Mouse (Mus musculus) macrophage (primary cell): ENCODE data around the gene Tbcc. TPM values are rescaled to one million over a fixed set of nuclear protein-coding genes. Genes with fewer than 3 reads are reported as not detected.
A peak's percentile ranks its signal among the peaks of the same experiment; 100 is the strongest.
"Not testable (repeated sequence)": the region's sequence is repeated elsewhere in the genome, so short reads cannot be mapped to it uniquely, and the experiment has no call there.

ENCODE experiments used
- H3K27ac ChIP-seq: fragments of 350-480 bp; formaldehyde crosslinking; 2 replicates; pipeline ENCODE4 v1.9.0; 2021
- H3K36me3 ChIP-seq: fragments of 350-480 bp; formaldehyde crosslinking; 2 replicates; pipeline ENCODE4 v1.9.0; 2021; ENCODE audit errors: inconsistent target
- H3K4me3 ChIP-seq: fragments of 350-480 bp; formaldehyde crosslinking; 2 replicates; pipeline ENCODE4 v1.9.0; 2021; ENCODE audit errors: inconsistent target
- H3K79me2 ChIP-seq: fragments of 350-480 bp; formaldehyde crosslinking; 2 replicates; pipeline ENCODE4 v1.9.0; 2021; ENCODE audit errors: inconsistent target
- WGBS: methylation state at CpG from one replicate; pipeline ENCODE4 v1.1.7; 2026; ENCODE audit warnings: inconsistent platforms; ENCODE audit not compliant: missing documents; 5-methylcytosine and 5-hydroxymethylcytosine counted together
- polyA plus RNA-seq: library from polyadenylated mRNA; stranded (reverse); fragments of 250-400 nt; gene quantifications from 3 replicates; pipeline ENCODE4 v1.2.4, GENCODE M21; 2018; ENCODE audit warnings: inconsistent platforms
- total RNA-seq, 78 experiments: library from RNA; depleted of rRNA; stranded (reverse); fragments of 250-400 nt; gene quantifications; 1 replicate in 9 of 78; 2 replicates in 24 of 78; 3 replicates in 43 of 78; 4 replicates in 2 of 78; pipeline ENCODE4 v1.2.4; 2018; ENCODE audit warnings: inconsistent platforms in 56 of 78

Gene Tbcc
- 10 to 100 TPM in 5 of 26 experiments, 1 to 10 TPM in 20, not detected in 1; 2.5 to 15.6 (median 5.9) TPM for total RNA-seq (2018; cell fraction: chromatin; rRNA removed)
- total RNA-seq (2018; cell fraction: cytosol; rRNA removed): 10 to 100 TPM in 23 of 26 experiments, 1 to 10 TPM in 3; 8.5 to 19.6 (median 14.6) TPM
- 10 to 100 TPM in 12 of 26 experiments, 1 to 10 TPM in 14; 4.0 to 19.1 (median 9.8) TPM for total RNA-seq (2018; cell fraction: nucleus; rRNA removed)
- 6.2 to 17.0 TPM (median 13.3 TPM) in 3 replicates for polyA plus RNA-seq

GRCm38 (mm10) chr17:46890116-46890815, at the start of gene Tbcc:
TSS of gene Tbcc (plus strand) at chr17:46890684.
- H3K27ac ChIP-seq: peak within 1 kb of the TSS; percentile 60
- H3K4me3 ChIP-seq: peak within 1 kb of the TSS; percentile 79
- WGBS: 1% methylated on average over 34 of the region's 40 CpGs
- H3K36me3 ChIP-seq: no peaks in the 10 kb centered on the region
- peaks cover 18% of the 10 kb centered on the region for H3K79me2 ChIP-seq

DNA sequence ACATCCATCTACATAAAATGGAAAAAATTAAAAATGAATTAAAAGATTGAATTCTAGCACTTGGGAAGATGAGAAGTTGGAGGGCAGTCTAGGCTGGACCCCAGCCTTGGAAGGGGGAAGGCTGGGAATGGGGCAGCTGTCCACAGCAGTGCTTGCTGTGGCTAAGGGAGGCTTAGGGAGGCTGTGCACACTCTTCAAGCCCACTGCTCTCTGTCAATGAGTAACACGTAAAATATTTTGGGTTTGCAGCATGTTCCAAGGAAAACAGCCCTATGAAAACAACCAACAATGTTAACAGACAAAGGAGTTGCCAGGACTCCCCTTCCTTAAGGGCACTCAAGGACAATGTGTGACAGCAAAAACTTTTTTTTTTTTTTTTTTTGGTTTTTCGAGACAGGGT, 47.5 kb upstream of the Tbcc start:
- Histone ChIP-seq H3K36me3 (no peaks in the 10 kb centered on the region), H3K4me3 (no peak overlapping the region), H3K27ac (no peak overlapping the region), H3K79me2 (peaks cover 77% of the 10 kb centered on the region; the same call in 1 of the 2 replicates)
- 88% methylated on average over 1 of the region's 2 CpGs for WGBS

- no peaks in the 10 kb centered on the region for H3K36me3 ChIP-seq
- 94% methylated on average over 7 of the region's 7 CpGs for WGBS
- no peak overlapping the region for H3K27ac ChIP-seq
- H3K79me2 ChIP-seq: peaks cover 84% of the 10 kb centered on the region; the same call in 1 of the 2 replicates
- H3K4me3 ChIP-seq: no peak overlapping the region
Measured at GRCm38 (mm10) chr17:46843716-46844115, 46.8 kb upstream of the Tbcc start.

DNA sequence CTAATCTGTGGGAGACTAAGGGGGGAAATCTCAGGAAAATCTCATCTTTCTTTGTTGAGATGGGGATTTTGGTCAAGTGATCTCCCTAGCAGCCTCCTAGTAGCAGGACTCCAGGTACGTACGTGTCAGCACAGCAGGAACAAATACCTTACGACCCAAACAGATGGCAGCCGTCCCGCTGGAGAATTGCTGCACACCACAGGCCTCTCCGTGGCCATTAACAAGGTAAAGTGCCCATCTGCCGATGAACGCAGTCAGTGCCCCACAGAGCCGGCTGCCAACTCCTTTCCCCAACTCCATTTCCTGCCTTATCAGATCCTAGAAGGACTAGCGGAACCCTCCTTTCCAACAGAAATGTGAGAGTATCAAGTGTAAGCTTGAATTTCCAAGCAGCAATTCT, 45.7 kb upstream of the Tbcc start:
- Histone ChIP-seq H3K27ac (no peak overlapping the region), H3K4me3 (no peak overlapping the region), H3K79me2 (peaks cover 91% of the 10 kb centered on the region; the same call in 1 of the 2 replicates), H3K36me3 (no peaks in the 10 kb centered on the region)
- 92% methylated on average over 10 of the region's 10 CpGs for WGBS

- Histone ChIP-seq H3K79me2 (peaks cover 86% of the 10 kb centered on the region; the same call in 1 of the 2 replicates), H3K4me3 (no peak overlapping the region), H3K36me3 (no peaks in the 10 kb centered on the region), H3K27ac (no peak overlapping the region)
- WGBS: 97% methylated on average over 12 of the region's 12 CpGs
Measured at GRCm38 (mm10) chr17:46845262-46845661, 45.2 kb upstream of the Tbcc start.

- 95% methylated on average over 18 of the region's 18 CpGs for WGBS
- H3K27ac ChIP-seq: not testable (repeated sequence)
Measured at GRCm38 (mm10) chr17:46846573-46846972, 43.9 kb upstream of the Tbcc start.

DNA sequence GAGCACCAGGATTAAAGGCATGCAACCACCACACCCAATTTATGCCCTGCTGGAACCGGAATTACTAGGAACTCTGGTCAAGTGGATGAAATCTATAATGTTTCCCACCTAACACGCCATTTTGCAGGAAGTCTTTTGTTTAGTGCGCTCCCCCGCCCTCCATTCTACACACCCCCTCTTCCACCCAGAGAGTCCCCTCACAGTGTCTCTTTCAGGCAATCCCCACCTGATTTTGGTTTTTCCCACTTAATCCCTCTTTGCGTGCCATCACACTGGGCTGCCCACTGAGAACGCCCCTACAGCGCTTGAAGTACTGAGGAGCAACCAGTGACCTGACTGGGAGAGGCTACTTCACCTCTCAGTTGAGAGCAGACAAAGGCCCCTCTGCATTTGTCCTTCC, 43.3 kb upstream of the Tbcc start:
- Histone ChIP-seq H3K79me2 (peaks cover 77% of the 10 kb centered on the region; the same call in 1 of the 2 replicates), H3K27ac (no peak overlapping the region), H3K36me3 (no peaks in the 10 kb centered on the region), H3K4me3 (no peak overlapping the region)
- WGBS: 96% methylated on average over 7 of the region's 7 CpGs

More at GRCm38 (mm10) chr17:46846573-46846972, 43.9 kb upstream of the Tbcc start:
- not testable (repeated sequence) for H3K36me3 ChIP-seq, H3K4me3 ChIP-seq
- H3K79me2 ChIP-seq: peaks cover 76% of the 10 kb centered on the region; the same call in 1 of the 2 replicates

DNA sequence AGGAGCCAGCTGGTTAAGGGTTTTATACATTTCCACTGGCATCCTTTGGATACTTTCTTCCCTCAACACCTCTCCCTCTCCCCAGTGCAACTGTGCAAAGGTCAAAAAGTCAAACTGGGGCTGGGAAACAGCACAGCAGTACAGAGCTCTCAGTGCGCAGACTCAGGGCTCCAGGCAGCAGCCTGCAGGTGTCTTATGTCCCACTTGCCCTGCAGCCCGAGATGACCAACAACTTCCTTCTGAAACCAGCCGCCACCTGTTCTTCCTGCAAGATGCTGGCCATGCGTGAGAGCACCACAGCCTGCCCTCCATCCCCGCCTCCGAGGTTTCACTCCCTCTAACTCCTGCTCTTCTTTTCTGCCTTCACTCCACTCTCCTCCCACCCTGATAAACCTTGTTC, 37.8 kb upstream of the Tbcc start:
- Histone ChIP-seq H3K79me2 (peaks cover 59% of the 10 kb centered on the region), H3K36me3 (no peaks in the 10 kb centered on the region), H3K4me3 (no peak overlapping the region), H3K27ac (no peak overlapping the region)
- WGBS: 46% methylated on average over 6 of the region's 6 CpGs

DNA sequence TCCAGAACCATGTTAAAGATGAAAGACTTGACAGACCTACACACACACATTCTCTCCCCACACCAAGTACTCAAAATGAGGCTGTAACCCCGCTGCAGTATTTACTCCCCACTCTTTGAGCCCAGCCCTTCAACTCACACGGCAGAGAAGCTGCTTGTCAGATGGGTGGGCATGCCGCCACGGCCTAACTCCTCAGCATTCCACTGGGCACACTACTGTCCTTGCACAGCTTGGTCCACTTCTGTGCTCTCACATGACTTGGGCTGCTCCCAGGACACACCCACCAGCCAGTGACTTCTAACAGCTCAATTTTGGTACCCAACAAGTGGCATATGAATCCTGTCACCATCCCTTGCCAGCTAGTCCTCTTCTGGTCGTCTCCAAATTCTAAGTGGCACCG, 37.2 kb upstream of the Tbcc start:
- no peaks in the 10 kb centered on the region for H3K36me3 ChIP-seq
- H3K79me2 ChIP-seq: peaks cover 53% of the 10 kb centered on the region
- H3K27ac ChIP-seq: no peak overlapping the region
- no peak overlapping the region for H3K4me3 ChIP-seq
- 52% methylated on average over 5 of the region's 6 CpGs for WGBS

DNA sequence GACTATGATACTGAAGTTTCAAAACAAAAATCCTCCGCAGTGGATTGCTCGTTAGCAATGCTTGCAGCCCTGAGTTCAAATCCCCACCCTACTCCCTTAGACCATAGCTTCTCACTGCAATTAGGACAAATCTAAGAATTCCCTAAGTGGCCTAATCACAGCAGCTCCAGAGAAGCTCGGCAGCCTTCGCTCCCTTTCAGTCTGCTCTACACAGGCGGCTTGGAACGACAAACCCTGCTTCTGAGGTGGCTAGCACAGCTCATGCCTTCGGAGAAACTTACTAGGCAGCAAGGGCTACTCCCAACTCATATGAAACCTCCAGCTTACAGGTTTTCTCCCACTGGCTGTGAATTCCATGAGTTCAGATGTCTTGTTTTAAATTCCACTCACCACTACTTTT, 36.4 kb upstream of the Tbcc start:
- H3K36me3 ChIP-seq: no peaks in the 10 kb centered on the region
- 95% methylated on average over 7 of the region's 7 CpGs for WGBS
- H3K27ac ChIP-seq: no peak overlapping the region
- H3K79me2 ChIP-seq: peaks cover 49% of the 10 kb centered on the region
- no peak overlapping the region for H3K4me3 ChIP-seq

- H3K36me3 ChIP-seq: no peaks in the 10 kb centered on the region
- no peak overlapping the region for H3K4me3 ChIP-seq
- H3K27ac ChIP-seq: no peak overlapping the region
- H3K79me2 ChIP-seq: peaks cover 44% of the 10 kb centered on the region
- 94% methylated on average over 8 of the region's 8 CpGs for WGBS
Measured at GRCm38 (mm10) chr17:46854640-46855110, 35.8 kb upstream of the Tbcc start.

DNA sequence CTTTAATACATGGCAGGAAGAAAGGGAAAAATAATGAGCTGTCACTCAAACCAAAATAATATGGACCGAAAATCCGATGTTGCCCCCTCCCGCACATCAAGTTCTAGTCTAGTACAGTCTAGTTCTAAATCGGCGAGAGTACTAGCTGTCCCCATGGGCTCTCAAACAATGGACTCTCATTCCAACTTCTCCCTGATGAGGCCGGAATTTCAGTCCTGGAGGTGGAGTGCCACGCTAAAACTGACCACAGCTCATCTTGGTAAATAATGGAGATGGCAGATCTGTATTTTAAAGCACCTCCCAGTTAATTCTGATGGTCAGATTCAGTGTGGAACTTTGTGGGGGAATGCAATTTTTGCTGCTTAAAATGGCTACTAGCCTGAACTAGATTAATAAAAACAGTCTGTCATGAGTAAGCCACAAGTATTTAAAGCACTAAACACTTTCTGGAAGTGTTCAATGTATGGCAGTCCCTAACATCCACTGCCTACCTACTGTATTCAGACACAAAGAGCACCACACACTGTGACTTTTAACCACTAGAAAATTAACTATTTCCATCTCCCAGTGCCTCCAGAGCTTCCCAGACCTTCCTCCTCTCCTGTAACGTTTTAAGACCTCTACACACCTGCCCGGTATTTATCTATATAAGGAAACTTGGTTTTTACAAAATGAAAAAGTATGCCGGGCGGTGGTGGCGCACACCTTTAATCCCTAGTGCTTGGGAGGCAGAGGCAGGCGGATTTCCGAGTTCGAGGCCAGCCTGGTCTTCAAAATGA, 35.0 kb upstream of the Tbcc start:
- Histone ChIP-seq H3K4me3 (peak overlapping the region; percentile 70), H3K27ac (peak overlapping the region; percentile 82), H3K36me3 (no peaks in the 10 kb centered on the region), H3K79me2 (peaks cover 42% of the 10 kb centered on the region)
- 48% methylated on average over 15 of the region's 15 CpGs for WGBS

GRCm38 (mm10) chr17:46856107-46856388, 34.4 kb upstream of the Tbcc start:
- no peaks in the 10 kb centered on the region for H3K36me3 ChIP-seq
- H3K79me2 ChIP-seq: peaks cover 42% of the 10 kb centered on the region
- 4% methylated on average over 4 of the region's 4 CpGs for WGBS
- H3K4me3 ChIP-seq: peak overlapping the region; percentile 70
- peak overlapping the region; percentile 82 for H3K27ac ChIP-seq

GRCm38 (mm10) chr17:46856471-46857360, 33.8 kb upstream of the Tbcc start:
- 2% methylated on average over 69 of the region's 87 CpGs for WGBS
- Histone ChIP-seq H3K4me3 (peak overlapping the region; percentile 70), H3K27ac (peak overlapping the region; percentile 82), H3K79me2 (peaks cover 38% of the 10 kb centered on the region), H3K36me3 (no peaks in the 10 kb centered on the region)
